Mouse (Mus musculus) v-Abl transformed pro-B cells (cell line): ENCODE data around the gene Pim1.

Experiments used
- in situ Hi-C, 2 experiments: fragments of 400-800 bp; cut with MboI; formaldehyde crosslinking; loops; one replicate each; pipeline ENCODE4 v1.15.1; 2025; ENCODE audit not compliant: unreplicated experiment in 2 of 2

The Pim1 gene

GRCm38 (mm10) chr17:29464519-29465140, 25.9 kb upstream of the Pim1 start:
- in situ Hi-C loops = no loop called here

GRCm38 (mm10) chr17:29465405-29466010, 25.0 kb upstream of the Pim1 start:
- in situ Hi-C loops = no loop called here

GRCm38 (mm10) chr17:29467030-29467429, 23.5 kb upstream of the Pim1 start:
- in situ Hi-C loops = no loop called here

- in situ Hi-C loops = no loop called here
These were observed 17.1 kb upstream of the Pim1 start for GRCm38 (mm10) chr17:29473466-29473865.

GRCm38 (mm10) chr17:29474036-29474435, 16.5 kb upstream of the Pim1 start:
- in situ Hi-C loops = no loop called here

GRCm38 (mm10) chr17:29475142-29475541, 15.4 kb upstream of the Pim1 start:
- in situ Hi-C loops = no loop called here

- in situ Hi-C loops = no loop called here
These were observed 14.1 kb upstream of the Pim1 start for GRCm38 (mm10) chr17:29476461-29476860.

GRCm38 (mm10) chr17:29477357-29477756, 13.2 kb upstream of the Pim1 start:
- in situ Hi-C loops = no loop called here

- in situ Hi-C loops = no loop called here
These were observed 12.3 kb upstream of the Pim1 start for GRCm38 (mm10) chr17:29478271-29478670.

- in situ Hi-C loops = loop anchor here in 1 of 2 experiments (5.0 kb wide), 1 partner anchor 33 kb away; no protein-coding TSS in a partner anchor
These were observed 10.3 kb upstream of the Pim1 start for GRCm38 (mm10) chr17:29480256-29480655.

GRCm38 (mm10) chr17:29482632-29483031, 7.9 kb upstream of the Pim1 start:
- in situ Hi-C loops = loop anchor here in 1 of 2 experiments (5.0 kb wide), 1 partner anchor 35 kb away; no protein-coding TSS in a partner anchor

GRCm38 (mm10) chr17:29483282-29483681, 7.3 kb upstream of the Pim1 start:
- in situ Hi-C loops = loop anchor here in 1 of 2 experiments (5.0 kb wide), 1 partner anchor 36 kb away; no protein-coding TSS in a partner anchor

GRCm38 (mm10) chr17:29484431-29484830, 6.1 kb upstream of the Pim1 start:
- in situ Hi-C loops = loop anchor here in 1 of 2 experiments (5.0 kb wide), 1 partner anchor 37 kb away; no protein-coding TSS in a partner anchor

GRCm38 (mm10) chr17:29485336-29486233, 5.0 kb upstream of the Pim1 start:
- in situ Hi-C loops = loop anchor here in 1 of 2 experiments (5.0 kb wide), 1 partner anchor 48 kb away; no protein-coding TSS in a partner anchor

GRCm38 (mm10) chr17:29488257-29488977, 2.1 kb upstream of the Pim1 start:
- in situ Hi-C loops = loop anchor here in 1 of 2 experiments (5.0 kb wide), 1 partner anchor 51 kb away; no protein-coding TSS in a partner anchor

- in situ Hi-C loops = loop anchor here in 1 of 2 experiments (5.0 kb wide), 1 partner anchor 52 kb away; no protein-coding TSS in a partner anchor
These were observed 1.3 kb upstream of the Pim1 start for GRCm38 (mm10) chr17:29488978-29489970.

- in situ Hi-C loops = loop anchor here (5.0 kb wide), 2 partner anchors 53 to 93 kb away; no protein-coding TSS in a partner anchor
These were observed 411 bp upstream of the Pim1 start for GRCm38 (mm10) chr17:29489971-29490712.
